Mouse (Mus musculus): ENCODE measurements around the gene Piwil4.

The Piwil4 gene

GRCm38 (mm10) chr9:14668382-14668781, 72.2 kb downstream of the Piwil4 start:
- DNase-seq (ENCODE audit: low read depth, low spot score) = no peak

GRCm38 (mm10) chr9:14666071-14666470, 74.5 kb downstream of the Piwil4 start:
- no peak for DNase-seq (ENCODE audit: low read depth, low spot score)

- DNase-seq (ENCODE audit: low read depth, low spot score) = no peak
These were observed 76.9 kb downstream of the Piwil4 start for GRCm38 (mm10) chr9:14663591-14663990.

DNA sequence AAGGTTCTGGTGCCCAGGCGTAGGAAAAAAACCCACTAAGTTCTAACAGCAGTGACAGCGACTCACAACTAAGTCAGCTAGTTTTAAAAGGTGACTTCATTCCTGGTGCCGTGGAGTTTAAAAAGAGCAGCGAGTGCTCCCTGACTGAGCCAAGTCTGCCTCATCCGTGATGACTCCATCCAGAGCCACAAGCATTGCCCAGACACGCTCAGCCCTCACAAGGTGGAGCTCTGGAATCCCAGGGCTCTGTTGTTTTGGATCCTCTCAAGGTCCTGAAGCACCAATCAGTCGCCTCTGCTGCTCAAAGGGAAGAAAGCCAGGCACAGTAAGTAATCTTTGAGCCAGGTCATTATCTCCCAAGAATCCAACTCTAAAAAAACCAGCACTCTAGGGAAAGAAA, 77.7 kb downstream of the Piwil4 start:
- no peak for DNase-seq (ENCODE audit: low read depth, low spot score)

DNA sequence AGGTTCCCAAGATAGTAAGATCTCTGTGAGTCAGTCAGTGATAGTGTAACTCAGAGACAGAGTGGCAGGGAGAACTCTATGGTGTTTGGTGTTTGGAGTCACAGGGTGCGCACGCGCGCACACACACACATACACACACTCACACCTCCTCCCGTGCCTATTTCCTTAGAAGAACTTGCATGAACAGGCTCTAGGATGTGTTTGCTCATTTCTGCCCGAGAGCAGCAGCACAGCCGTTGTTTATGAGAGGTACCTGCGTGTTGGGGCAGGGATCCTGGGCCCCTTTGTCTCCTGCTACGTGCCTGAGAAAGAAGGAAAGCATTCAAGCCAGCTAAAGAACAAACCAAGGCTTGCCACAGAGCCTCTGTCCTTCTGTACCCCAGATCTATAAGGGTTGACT, 78.4 kb downstream of the Piwil4 start:
- DNase-seq (ENCODE audit: low read depth, low spot score) = no peak

DNA sequence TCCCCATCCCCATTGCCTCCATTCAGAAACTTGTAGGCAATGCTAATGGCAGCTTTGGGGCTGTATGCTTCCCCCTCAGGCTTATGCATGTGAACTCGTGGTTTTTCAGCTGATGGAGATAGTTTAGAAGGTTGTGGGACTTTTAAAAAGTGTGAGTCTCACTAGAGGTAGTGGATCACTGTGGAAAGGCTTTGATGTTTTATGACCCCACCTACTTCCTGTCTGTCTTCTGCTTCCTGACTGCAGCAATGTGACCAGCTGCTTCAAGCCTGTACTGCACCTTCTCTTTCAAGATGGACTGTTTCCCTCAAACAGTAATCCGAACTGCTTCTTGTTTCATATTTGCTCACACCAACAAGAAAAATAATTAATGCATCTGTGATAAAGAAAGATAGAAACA, 82.6 kb downstream of the Piwil4 start:
- DNase-seq (ENCODE audit: low read depth, low spot score) = no peak

- no peak for DNase-seq (ENCODE audit: low read depth, low spot score)
These were observed 86.5 kb downstream of the Piwil4 start for GRCm38 (mm10) chr9:14654010-14654409.

DNA sequence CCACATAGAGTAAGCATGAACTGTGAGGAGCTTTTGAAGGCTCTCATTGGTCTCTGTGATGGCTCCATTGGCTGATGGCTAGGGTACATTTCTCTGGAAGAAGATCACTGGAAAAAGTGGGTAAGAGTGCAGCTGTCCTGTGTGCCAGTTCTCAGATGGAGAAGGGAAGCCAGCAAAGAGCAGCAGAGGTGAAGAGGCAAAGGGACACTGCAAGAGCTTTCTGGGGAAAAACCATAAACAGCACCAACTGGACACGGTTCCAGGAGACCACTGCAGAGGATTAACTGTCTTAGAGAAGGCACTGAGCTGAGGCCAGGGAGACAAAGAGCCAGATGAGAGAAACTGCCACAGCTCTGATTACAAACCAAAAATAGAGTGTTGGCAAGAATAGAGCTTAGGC, 87.8 kb downstream of the Piwil4 start:
- no peak for DNase-seq (ENCODE audit: low read depth, low spot score)

DNA sequence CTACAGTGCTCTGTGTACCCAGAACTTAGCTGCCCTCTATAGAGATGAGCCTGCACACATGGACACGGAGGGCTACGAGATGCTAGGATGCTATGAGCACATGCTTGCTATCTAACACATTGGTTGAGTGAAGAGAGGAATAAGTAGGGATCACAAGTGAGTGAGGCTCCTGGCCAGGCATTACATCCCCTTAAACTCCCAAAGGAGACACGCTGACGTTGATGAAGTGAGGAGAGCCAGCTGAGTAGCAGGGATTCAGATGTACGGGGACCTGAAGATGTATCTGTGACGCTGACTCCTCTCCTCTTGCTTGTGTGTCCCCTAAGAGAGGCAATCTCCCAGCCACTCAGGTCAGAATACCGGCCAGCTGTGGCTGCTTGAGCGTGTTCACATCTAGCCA, 92.7 kb downstream of the Piwil4 start:
- no peak for DNase-seq (ENCODE audit: low read depth, low spot score)

DNA sequence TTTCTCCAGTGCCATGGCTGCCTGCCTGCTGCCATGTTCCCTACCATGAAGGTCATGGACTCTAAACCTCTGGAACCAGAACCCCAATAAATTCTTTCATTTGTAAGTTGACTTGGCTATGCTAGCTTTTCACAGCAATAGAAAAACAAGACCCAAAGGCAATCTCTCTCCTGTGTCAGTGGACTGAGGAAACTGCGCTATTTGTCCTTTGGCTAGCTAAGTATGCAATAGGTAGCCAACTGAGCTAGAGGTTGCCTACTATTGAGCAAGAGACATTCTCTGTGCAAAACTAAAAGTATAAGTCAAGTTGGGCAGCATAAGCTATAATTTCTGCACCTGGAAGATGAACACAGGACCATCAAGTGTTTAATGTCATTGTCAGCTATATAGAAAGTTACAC, 93.9 kb downstream of the Piwil4 start:
- DNase-seq (ENCODE audit: low read depth, low spot score) = no peak

All from forelimb bud, embryonic 11.5 days (tissue).